Mouse (Mus musculus) adrenal gland, postnatal 36 days (tissue): Measurements from ENCODE around the gene Mlip. TPM values are rescaled to one million over a fixed set of nuclear protein-coding genes. Genes with fewer than 3 reads are reported as not detected.

Experiments
- DNase-seq, 2 experiments: peaks; one replicate each; pipeline ENCODE4 v3.0.0; 2021; ENCODE audit warnings: mixed read lengths in 1 of 2
- total RNA-seq, 2 experiments: library from RNA; stranded (reverse); gene quantifications; 2 replicates each; pipeline ENCODE4 v1.2.3; 2021

Gene Mlip
- total RNA-seq, 2 experiments from 2014 or later: 0.63 to 1.6 TPM

DNA sequence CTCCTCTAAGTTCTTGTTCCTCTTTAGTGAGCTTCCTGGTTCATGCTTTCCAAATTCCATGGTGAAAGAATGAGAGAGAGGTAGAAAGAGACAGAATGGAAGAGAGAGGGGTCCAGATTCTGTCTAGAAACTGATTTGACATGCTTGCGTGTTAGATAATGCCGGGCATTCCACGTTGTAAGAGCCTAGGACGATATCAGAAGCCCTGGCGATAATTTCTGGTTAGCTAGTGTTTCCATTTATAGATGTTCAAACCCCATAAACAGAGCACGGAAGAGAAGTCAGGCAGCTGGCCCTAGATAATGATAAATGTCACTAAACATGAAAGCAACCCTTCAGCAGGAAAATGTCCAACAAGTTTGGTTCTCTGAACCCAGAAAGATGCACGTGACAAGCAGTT, 5.1 kb downstream of the Mlip start:
- DNase-seq: no peak

DNA sequence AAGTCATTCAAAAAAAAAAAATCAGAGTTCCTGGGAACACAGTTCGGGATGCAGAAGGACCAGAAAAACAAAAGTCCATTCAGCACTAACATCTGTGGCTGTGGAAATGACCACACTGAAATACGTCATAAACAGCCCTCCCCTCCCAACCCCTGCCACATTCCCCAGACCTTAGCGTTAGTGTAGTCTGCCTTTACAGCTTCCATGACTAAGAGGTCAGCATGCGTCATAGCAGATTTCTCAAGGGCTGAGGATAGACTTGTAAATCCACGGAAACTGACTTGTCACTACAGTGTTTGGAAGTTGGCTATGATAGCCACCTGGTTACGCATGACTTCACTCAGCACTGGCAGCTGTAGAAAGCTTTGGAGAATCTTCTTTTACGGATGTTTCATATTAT, 8.5 kb downstream of the Mlip start:
- DNase-seq: peak; percentile 42 to 44

DNA sequence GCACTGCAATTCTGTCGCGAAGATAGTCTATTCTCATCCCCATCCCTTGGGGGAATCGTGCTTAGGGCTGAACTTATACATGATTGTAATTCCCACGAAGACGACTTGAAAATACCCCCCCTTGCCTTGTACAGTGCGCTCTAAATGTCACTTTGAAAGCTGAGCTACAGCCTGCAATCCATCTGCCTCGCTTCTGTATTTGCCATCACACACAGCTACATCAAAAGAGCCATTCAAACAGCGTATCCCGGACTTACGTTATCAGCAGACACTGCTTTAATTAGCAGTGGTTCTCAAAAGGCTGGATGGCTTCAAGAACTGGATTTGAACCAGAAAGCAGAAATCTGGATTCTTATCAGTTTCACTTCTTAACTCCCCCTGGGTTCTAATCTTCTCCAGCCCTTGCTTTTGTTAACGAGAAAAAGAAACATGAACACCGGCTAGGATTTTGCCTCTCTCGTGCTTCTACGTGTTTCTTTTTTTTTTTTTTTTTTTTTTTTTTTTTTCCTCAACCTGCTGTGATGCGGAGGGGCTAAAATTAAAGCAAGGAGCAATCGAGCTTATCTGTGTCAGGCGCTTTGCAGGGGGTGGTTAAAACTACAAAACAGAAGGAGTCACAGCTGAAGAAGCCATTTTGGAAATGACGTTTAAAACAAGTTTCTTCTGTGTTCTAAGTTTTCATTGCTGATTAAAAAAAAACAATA, 12.5 kb downstream of the Mlip start:
- no peak for DNase-seq

DNA sequence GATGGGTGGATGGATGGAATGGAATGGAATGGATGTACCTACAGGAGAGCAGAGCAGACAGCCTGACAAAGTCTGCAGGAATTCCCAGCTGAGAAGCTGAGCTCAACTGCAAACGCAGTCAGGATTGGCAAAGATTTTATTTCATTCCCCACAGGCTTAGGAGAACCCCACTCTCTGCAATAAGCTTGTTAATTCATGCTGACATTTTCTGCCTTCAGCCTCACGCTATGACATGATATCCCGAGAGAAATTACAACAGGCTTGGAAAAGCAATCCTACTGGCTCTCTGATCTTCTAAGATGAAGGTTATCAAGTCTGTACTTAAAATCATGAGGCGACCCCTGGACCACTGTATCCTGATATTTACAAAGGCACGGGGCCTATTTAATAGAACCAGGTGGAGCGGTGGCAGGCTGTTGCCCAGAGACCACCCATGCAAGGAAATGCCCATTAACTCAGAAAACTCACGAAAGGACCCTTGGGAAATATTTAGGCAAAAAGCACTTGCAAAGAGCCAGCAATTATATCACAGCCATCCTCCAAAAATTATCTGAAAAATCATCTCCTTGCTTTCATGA, 13.1 kb downstream of the Mlip start:
- DNase-seq: no peak

GRCm38 (mm10) chr9:77335370-77335769, 17.4 kb downstream of the Mlip start:
- no peak for DNase-seq

DNA sequence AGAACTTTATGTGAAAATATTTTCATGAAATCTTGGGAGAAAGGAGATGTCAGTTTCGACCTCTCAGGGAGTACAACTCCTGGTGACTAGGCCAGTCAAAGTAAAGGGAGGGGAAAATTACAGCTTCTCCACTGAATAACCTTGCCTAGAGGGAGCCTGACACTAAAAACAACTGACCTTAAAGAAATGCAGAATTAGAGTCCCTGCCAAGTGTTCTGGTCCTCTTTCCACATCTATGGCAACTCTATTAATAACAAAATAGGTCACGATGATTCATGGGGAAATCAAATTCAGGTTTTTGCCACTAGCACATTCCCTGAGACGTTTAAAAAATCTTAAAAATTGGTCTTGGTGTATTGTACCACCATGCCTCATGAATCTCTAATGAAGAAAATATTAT, 34.4 kb downstream of the Mlip start:
- no peak for DNase-seq

- no peak for DNase-seq
Measured at GRCm38 (mm10) chr9:77310548-77310947, 42.2 kb downstream of the Mlip start.

- no peak for DNase-seq
Measured at GRCm38 (mm10) chr9:77305417-77305816, 47.4 kb downstream of the Mlip start.

- no peak for DNase-seq
Measured at GRCm38 (mm10) chr9:77302340-77302739, 50.4 kb downstream of the Mlip start.

DNA sequence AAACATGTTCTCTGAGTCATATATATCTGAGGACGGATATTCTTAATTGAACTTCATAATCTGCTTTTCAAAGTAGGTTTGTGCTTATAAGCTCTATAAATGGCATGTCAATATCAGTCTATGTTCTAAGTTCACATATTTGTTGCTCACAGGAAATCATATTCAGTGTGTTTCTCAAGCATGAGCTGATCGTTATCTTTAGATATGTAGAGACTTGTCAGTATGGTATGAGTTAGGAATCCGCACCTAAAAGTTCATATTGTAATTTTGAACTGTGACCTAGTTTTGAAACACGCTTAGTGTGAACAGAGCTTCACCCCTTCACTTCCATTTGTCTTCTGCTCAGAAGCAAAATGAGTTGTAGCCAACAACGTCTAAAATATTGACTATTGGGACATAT, 64.8 kb downstream of the Mlip start:
- DNase-seq: no peak

- DNase-seq: no peak
Measured at GRCm38 (mm10) chr9:77279371-77279770, 73.4 kb downstream of the Mlip start.

GRCm38 (mm10) chr9:77278055-77278454, 74.7 kb downstream of the Mlip start:
- no peak for DNase-seq

DNA sequence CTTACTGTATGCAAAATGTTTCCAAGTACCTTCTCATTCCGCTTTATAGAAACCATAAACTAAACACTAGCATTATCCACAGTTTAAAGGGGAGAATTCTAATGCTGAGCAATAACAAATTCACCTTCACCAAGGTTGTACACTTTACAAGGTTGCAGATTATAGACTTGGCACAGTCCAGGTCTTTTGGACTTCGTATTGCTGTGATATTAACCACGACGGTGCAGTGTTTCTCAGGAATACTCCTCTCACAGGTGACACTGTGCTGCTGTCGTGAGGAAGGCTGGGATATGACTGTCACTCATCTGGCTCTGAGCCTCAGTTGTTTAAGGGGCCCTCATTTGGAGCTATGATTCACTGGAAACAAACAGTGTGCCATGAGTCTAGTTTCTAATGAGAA, 75.5 kb downstream of the Mlip start:
- DNase-seq: no peak

DNA sequence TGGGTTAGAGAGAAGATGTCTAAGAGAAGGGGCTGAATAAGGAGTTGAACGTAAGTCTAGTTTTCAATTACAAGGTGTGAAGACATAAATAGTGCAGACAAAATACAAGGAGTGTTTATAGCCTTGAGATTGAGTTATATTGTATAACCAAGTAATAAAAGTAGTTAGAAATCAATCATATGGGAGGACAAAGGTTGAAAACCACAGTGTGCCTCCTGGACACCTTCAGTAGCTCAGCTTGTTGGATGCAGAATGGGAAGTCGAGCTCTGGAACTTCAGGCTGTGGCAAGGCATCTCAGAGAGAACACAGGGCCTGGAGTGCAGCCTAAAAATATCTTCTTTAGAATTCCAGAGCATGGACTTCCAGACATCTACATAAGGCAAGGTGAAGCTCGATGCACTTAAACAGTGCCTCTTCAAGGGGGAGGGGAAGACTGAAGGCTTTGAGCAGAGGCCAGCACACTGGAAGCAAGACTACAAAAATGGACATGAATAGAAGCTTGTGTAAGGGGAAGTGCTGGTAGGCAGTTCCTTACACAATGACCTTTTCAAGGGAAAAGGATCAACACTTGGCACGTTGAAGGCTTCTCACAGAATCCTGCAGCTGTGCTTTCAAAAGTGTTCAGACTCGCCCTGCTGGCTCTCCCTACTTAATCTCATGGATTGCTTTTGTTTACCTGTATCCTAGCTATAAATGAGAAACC, 76.2 kb downstream of the Mlip start:
- DNase-seq: no peak

GRCm38 (mm10) chr9:77272727-77273126, 80.0 kb downstream of the Mlip start:
- no peak for DNase-seq

GRCm38 (mm10) chr9:77265268-77266017, 87.3 kb downstream of the Mlip start:
- no peak for DNase-seq

DNA sequence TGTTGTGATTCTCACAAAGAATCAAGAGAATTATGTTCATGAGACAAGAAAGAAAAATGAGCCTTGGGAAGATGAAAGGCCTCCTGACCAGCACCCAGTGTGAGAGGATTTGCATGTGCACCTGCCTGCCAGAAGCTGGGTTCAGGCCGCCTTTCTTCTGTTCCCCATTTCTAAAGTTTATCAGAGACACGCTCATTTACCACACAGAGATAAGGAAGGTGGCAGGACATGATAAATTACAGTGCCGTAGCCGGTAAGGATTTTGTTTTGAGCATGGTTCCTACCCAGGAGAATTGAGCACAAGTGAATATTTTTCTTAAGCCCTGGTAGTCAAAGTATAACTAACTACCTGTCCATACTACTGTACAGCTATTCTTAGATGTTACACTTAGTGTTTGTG, 93.7 kb downstream of the Mlip start:
- DNase-seq: no peak

DNA sequence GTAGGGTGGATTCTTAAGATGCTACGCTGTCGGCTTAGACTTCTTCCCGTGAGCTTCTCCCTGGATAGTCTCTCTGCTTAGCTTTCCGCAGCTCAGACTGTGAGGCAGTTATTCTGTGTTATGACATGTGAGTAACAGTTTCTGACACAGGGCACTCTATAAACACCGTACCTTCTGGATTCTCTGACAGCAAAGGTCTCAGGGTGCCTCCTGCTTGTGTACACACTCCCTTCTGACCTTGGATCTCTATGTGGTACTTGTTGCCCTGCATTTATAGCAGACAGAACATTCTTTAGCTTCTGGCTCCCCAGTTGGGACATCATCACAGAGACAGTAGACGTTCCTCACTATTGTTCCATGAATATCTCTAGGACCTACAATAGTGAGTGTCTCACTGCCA, 94.5 kb downstream of the Mlip start:
- no peak for DNase-seq

DNA sequence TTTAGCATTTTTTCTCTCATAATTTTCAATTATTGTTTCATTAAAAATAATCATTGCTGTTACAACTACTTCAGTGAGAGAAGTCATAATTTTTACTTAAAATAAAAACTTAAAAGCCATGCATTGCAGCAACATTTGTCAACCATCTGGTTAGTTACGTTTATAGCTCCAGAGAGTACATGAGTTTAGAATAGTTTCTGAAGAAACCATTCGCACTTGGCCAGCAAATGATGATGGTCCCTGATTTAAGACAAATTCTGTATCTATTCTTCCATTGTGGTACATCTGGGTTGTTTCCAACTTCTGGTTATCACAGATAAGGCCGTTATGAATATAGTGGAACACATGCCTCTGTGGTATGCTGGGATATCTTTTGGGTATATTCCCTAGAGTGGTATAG, 98.3 kb downstream of the Mlip start:
- no peak for DNase-seq

- no peak for DNase-seq
Measured at GRCm38 (mm10) chr9:77252761-77253160, 100.0 kb downstream of the Mlip start.

DNA sequence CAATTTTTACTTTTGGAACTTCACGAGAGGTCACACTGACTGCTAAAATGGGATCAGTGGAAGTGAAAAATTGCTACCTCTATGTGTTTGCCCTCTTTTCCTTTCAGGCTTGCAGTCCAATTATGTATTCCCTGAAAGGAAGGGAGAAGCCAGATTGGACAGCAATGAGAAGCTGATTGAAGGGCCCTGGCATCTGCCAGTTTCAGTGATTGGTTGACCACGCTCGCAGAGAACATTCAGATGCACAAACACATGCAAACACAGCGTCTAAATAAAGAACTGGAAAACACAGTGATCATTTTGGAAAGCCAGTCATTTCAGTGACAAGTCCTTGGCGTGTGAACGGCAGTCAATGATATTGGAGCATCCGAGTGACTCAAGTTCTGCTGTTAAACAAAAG, 100.6 kb downstream of the Mlip start:
- no peak for DNase-seq

DNA sequence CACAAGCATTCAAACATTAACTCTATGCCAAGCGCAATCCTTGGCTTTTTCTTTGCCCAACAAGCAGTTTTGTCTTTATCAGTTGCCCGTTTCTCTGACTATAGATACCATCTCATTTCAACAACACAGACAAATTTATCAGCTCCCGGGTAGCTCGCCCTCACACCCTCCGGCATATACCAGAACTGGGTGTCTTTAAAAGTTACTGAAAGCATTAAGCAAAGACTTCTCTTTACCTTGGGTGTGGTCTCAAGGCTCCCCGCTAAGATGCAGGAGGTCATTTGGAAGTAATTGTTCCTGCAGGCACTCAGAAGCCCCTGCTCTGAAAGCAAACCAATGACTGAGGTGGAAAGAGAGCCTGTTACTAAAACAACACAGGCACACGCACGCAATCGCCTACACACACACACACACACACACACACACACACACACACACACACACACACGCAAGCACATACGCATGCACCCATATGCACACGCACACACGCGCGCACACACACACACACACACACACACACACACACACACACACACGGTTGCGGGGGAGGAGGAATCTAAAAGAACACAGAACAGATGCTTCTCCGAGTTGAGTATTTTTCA, 101.2 kb downstream of the Mlip start:
- DNase-seq: no peak

- DNase-seq: no peak
Measured at GRCm38 (mm10) chr9:77198250-77198649, 154.5 kb downstream of the Mlip start.
